Mouse (Mus musculus) limb, embryonic 14.5 days (tissue): ENCODE results near the gene Myt1l. TPM values are rescaled to one million over a fixed set of nuclear protein-coding genes. Genes with fewer than 3 reads are reported as not detected.

ENCODE experiments used
- ATAC-seq: fragments of 200-750 bp; cut with Nextera tagmentation; 2 replicates; pipeline ENCODE4 v1.8.0; 2017; ENCODE audit warnings: low read depth, moderate number of reproducible peaks, moderate TSS enrichment; ENCODE audit not compliant: low FRiP score
- DNase-seq: peaks from one replicate; pipeline ENCODE4 v3.0.0-alpha.2; 2015; ENCODE audit warnings: low spot score
- H3K27ac ChIP-seq: fragments of 300-500 bp; sonication (generic); replicated peaks from 2 replicates; pipeline ENCODE4 v1.5.1; 2014; ENCODE audit warnings: low read depth, mild to moderate bottlenecking, low read length, moderate library complexity, mixed read lengths
- H3K27me3 ChIP-seq: fragments of 300-500 bp; sonication (generic); 2 replicates; pipeline ENCODE4 v1.6.1; 2014; ENCODE audit warnings: low read length, mixed read lengths; ENCODE audit not compliant: control insufficient read depth, insufficient read depth
- H3K36me3 ChIP-seq: fragments of 300-500 bp; sonication (generic); 2 replicates; pipeline ENCODE4 v1.6.1; 2014; ENCODE audit warnings: mild to moderate bottlenecking, low read length, moderate library complexity, mixed read lengths; ENCODE audit not compliant: control insufficient read depth, insufficient read depth
- H3K4me1 ChIP-seq: fragments of 300-500 bp; sonication (generic); 2 replicates; pipeline ENCODE4 v1.6.1; 2014; ENCODE audit warnings: antibody characterized with exemption, low read length, mixed read lengths; ENCODE audit not compliant: control insufficient read depth, insufficient read depth
- H3K4me2 ChIP-seq: fragments of 300-500 bp; sonication (generic); replicated peaks from 2 replicates; pipeline ENCODE4 v1.6.1; 2014; ENCODE audit warnings: low read depth, mild to moderate bottlenecking, low read length, moderate library complexity; ENCODE audit not compliant: severe bottlenecking
- H3K4me3 ChIP-seq: fragments of 300-500 bp; sonication (generic); replicated peaks from 2 replicates; pipeline ENCODE4 v1.5.1; 2014; ENCODE audit warnings: low read length
- H3K9ac ChIP-seq: fragments of 300-500 bp; sonication (generic); 2 replicates; pipeline ENCODE4 v1.6.1; 2014; ENCODE audit warnings: mild to moderate bottlenecking, low read depth, low read length, moderate library complexity; ENCODE audit not compliant: severe bottlenecking
- H3K9me3 ChIP-seq: fragments of 300-500 bp; sonication (generic); 2 replicates; pipeline ENCODE4 v1.6.1; 2016; ENCODE audit warnings: low read length; ENCODE audit not compliant: control insufficient read depth
- POLR2A ChIP-seq: fragments of 200-500 bp; IDR thresholded peaks from 2 replicates; pipeline ENCODE4 v1.8.0; 2012; ENCODE audit warnings: inconsistent platforms, mild to moderate bottlenecking, moderate library complexity, borderline replicate concordance; ENCODE audit not compliant: insufficient read depth, insufficient read length; ENCODE audit errors: extremely low read depth
- WGBS: fragments of 180-500 bp; shearing (Covaris S2); extraction: QIAGEN DNeasy Blood & Tissue Kit; methylation state at CpG from one replicate; pipeline ENCODE4 v1.1.7; 2014; 5-methylcytosine and 5-hydroxymethylcytosine counted together
- polyA plus RNA-seq, 2 experiments: library from polyadenylated mRNA; depleted of rRNA in 1 of 2; stranded (reverse) in 1 of 2; unstranded in 1 of 2; fragments of >200 nt; fragmentation: Nextera tagmentation in 1 of 2; extraction: Ambion mirVana in 1 of 2; gene quantifications; 2 replicates each; pipeline versions ENCODE4 v1.2.1 to v1.2.3; 2012 to 2014

Gene Myt1l
- polyA plus RNA-seq, 2 experiments = 0.18 TPM; not detected in 1

DNA sequence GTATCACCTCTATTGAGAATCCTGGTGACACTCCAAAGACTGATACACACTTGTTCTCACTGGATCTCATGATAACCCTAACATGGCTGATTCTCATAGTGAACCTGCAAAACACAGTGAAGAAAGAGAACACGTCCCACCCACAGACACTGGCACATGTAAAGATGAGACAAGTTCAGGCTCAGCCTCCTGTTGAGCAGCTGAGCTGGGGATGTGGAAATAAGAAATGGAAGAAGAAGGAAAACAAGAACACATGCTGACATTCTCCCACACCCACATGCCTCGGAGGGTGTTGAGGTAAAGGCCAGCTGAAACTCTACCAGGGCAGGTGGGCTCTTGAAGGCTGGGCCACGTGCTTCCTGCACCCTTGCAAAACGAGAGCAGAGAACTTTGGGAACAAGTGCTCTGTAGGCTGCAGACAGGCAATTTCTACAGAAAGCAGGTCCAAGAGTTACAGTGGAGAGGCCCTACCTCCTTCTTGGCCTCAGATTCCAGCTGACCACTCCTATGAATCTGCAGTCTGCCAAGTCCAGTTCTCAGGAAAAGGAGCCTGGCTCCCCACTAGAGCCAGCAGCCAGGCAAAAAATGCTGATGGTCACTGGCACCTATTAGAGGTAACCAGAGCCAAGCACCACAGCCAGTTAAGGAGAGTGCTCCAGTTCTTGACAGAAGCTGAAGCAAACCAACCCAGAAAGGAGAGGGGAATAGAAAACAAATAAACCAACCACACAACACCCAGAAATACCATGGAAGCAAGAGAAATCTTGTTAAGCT, 376.1 kb downstream of the Myt1l start:
- Histone ChIP-seq H3K27me3 (no peaks in the 10 kb centered on the region), H3K27ac (no peak overlapping the region), H3K4me3 (no peak overlapping the region), H3K36me3 (no peaks in the 10 kb centered on the region), H3K4me1 (no peaks in the 10 kb centered on the region), H3K4me2 (no peak overlapping the region), H3K9me3 (no peaks in the 10 kb centered on the region), H3K9ac (no peak overlapping the region)
- TF ChIP-seq POLR2A = no peak
- DNase-seq (no peak), ATAC-seq (no peak)
- 47% methylated on average over 4 of the region's 4 CpGs for WGBS

GRCm38 (mm10) chr12:29907056-29907455, 378.9 kb downstream of the Myt1l start:
- Histone ChIP-seq H3K9me3 (no peaks in the 10 kb centered on the region), H3K4me1 (no peaks in the 10 kb centered on the region), H3K9ac (no peak overlapping the region), H3K4me3 (no peak overlapping the region), H3K27me3 (no peaks in the 10 kb centered on the region), H3K27ac (no peak overlapping the region), H3K4me2 (no peak overlapping the region), H3K36me3 (no peaks in the 10 kb centered on the region)
- 32% methylated on average over 2 of the region's 2 CpGs for WGBS
- DNase-seq = peak; percentile 91
- ATAC-seq = peak; percentile 85
- TF ChIP-seq POLR2A = no peak

DNA sequence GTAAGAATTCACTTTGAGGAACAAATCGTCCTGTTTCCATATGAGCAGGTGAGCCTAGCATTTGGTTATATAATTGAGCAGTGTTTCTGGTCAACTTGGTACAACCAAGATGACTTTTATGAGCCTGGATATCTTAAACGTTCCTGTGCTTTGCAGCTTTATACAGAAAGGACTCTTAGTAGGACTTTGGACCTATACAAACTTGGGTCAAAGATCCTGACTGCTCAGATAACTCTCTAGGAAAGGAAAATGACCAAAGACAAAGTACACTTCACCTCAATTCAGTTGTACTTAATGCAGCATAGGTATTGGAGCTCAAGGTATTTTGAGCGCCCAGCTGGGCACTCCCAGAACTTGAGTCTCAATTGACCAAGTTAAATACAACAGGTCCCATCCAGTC, 388.0 kb downstream of the Myt1l start:
- Histone ChIP-seq H3K4me1 (no peaks in the 10 kb centered on the region), H3K36me3 (no peaks in the 10 kb centered on the region), H3K27ac (no peak overlapping the region), H3K9me3 (no peaks in the 10 kb centered on the region), H3K27me3 (no peaks in the 10 kb centered on the region), H3K4me3 (no peak overlapping the region), H3K4me2 (no peak overlapping the region), H3K9ac (no peak overlapping the region)
- ATAC-seq (no peak), DNase-seq (no peak)
- TF ChIP-seq POLR2A = no peak
- 76% methylated on average over 3 of the region's 3 CpGs for WGBS

- Histone ChIP-seq H3K9ac (no peak overlapping the region), H3K36me3 (no peaks in the 10 kb centered on the region), H3K27me3 (no peaks in the 10 kb centered on the region), H3K27ac (no peak overlapping the region), H3K9me3 (no peaks in the 10 kb centered on the region), H3K4me3 (no peak overlapping the region), H3K4me1 (no peaks in the 10 kb centered on the region), H3K4me2 (no peak overlapping the region)
- DNase-seq (no peak), ATAC-seq (no peak)
- whole genome bisulfite sequencing = 79% methylated on average over 6 of the region's 6 CpGs
- TF ChIP-seq POLR2A = no peak
Measured at GRCm38 (mm10) chr12:29916807-29917206, 388.6 kb downstream of the Myt1l start.

DNA sequence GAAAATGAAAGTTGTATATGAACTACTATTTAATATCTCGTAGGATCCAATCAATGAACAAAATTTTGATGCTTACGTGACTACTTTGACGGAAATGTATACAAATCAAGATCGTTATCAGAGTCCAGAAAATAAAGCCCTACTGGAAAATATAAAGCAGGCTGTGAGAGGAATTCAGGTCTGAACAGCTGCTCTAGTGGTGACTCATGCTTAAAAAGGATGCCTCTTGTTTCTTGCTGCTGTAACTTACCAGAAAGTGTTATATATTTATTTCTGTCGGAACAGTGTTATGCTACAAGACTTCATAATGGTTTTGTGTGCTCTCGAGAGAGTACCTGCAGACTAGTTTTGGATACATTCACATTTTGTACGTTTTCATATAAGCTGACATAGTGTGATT, 392.1 kb downstream of the Myt1l start:
- H3K4me1 ChIP-seq = no peaks in the 10 kb centered on the region

More for the DNA sequence above, 392.1 kb downstream of the Myt1l start:
- no peak for DNase-seq
- Histone ChIP-seq H3K9me3 (no peaks in the 10 kb centered on the region), H3K36me3 (no peaks in the 10 kb centered on the region), H3K4me3 (no peak overlapping the region), H3K9ac (no peak overlapping the region), H3K4me2 (no peak overlapping the region), H3K27me3 (no peaks in the 10 kb centered on the region), H3K27ac (no peak overlapping the region)
- WGBS = 71% methylated on average over 7 of the region's 7 CpGs
- TF ChIP-seq POLR2A = no peak
- ATAC-seq = no peak
